Mouse (Mus musculus) G1E (cell line): ENCODE data around the gene Tlr12.

Experiments
- CTCF ChIP-seq: IDR thresholded peaks from 2 replicates; pipeline ENCODE4 v1.5.1; 2012; ENCODE audit warnings: low read depth, low read length, inconsistent platforms, mixed read lengths
- GATA1 ChIP-seq: IDR thresholded peaks from 2 replicates; pipeline ENCODE4 v1.6.1; 2012; ENCODE audit warnings: borderline replicate concordance, low read length, inconsistent platforms, mixed read lengths
- GATA2 ChIP-seq: IDR thresholded peaks from 2 replicates; pipeline ENCODE4 v1.6.1; 2012; ENCODE audit warnings: low read depth, low read length, inconsistent platforms, borderline replicate concordance
- TAL1 ChIP-seq: conservative IDR thresholded peaks from 2 replicates; pipeline ENCODE4 v1.6.1; 2012; ENCODE audit warnings: low read depth, low read length, inconsistent platforms, mixed read lengths

DNA sequence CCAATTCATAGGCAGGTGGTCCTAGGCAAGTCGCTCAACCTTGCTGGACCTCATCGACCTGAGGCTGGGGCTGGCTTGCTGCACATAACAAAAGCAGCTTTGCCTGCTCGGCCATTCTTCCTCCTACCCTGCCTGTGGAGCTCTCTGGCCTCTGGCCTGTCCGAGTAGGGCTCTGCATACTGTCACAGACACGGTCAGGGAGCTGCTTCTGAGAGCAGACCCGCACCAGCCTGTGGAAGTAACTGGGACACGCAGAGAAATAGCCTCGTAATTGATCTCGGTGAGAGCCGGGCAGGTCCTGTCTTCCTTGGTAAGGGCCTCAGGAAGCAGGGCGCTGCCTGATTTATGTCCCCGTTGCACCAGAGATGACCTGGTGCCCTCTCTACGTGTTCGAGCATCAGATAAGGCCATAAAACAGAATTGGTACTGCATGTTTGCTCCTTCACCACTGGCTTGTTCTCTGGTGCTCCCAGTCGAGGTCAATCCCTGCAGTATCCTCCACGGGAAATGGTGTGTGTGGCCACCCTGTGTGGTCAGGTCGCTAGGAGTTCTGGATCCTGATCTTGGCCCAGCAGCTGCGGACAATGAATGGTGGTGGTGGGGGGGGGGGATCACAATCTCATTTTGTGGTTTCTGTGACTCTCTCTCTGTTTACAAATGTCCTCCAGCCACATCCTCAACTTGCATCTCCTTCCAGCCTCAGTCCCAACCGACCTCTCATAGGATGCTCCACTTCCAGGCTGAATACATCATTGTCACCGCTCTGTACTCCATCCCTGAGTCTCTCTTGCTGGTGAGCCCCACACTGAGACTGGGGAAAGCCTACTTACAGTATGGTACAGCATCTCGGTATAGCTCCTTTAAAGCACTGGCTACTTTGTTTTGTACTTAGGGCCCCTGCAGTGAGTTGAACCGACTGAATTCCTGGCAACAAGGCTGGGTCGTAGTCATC, 23.6 kb upstream of the Tlr12 start:
- no peak for TF ChIP-seq CTCF
- no peak for TF ChIP-seq GATA1
- TF ChIP-seq TAL1: no peak
- TF ChIP-seq GATA2: no peak
